Mouse (Mus musculus): Measurements from ENCODE around the gene B3gnt9.

DNA sequence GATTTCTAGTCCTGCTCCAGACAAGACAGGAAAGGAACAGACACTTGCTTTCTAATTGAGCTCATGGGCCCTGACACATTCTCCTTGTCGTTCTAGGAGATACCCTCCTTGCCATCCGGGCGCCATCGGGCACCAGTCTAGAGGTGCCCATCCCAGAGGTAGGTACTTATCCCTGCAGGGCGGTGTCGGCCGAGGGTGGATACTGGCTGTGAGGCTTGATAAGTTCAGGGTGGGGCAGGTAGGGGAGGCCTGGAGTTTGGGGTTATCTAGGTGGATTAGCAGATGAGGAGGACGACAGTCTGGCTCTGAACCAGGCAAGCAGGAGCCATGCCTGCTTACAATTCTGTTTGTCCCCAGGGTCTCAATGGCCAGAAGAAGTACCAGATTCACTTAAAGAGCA, 45.0 kb upstream of the B3gnt9 start:
- TF ChIP-seq CTCF (IDR thresholded peaks at IDR 0.05; ENCODE audit: borderline replicate concordance, control insufficient read depth, extremely low read depth, insufficient read depth, low read length, poor library complexity) (no peak), POLR2A (IDR thresholded peaks at IDR 0.05; ENCODE audit: control insufficient read depth, extremely low read depth, insufficient read depth, low read length, poor library complexity) (no peak)

Measured in thymus, adult 2 months (tissue).